Mouse (Mus musculus) MEL (cell line): ENCODE measurements around the gene Tes. TPM values are rescaled to one million over a fixed set of nuclear protein-coding genes. Genes with fewer than 3 reads are reported as not detected.

Experiments
- DNase-seq: peaks from one replicate; pipeline ENCODE4 v3.0.0; 2011; ENCODE audit warnings: low read depth, low spot score
- H3K27ac ChIP-seq: 2 replicates; pipeline ENCODE4 v1.5.1; 2012; ENCODE audit warnings: low read depth, mild to moderate bottlenecking, control low read depth, low read length, moderate library complexity; ENCODE audit not compliant: control insufficient read depth
- H3K27me3 ChIP-seq, 2 experiments: fragments of 150-350 bp in 1 of 2; sonication (generic) in 1 of 2; 2 replicates each; pipeline ENCODE4 v1.6.1; 2012; ENCODE audit warnings: low read length in 2 of 2, mild to moderate bottlenecking in 2 of 2, improper control_type of control experiment in 1 of 2, moderate library complexity in 1 of 2; ENCODE audit not compliant: insufficient read depth in 2 of 2, control insufficient read depth in 1 of 2
- H3K36me3 ChIP-seq, 2 experiments: 2 replicates each; pipeline ENCODE4 v1.6.1; 2012 to 2014; ENCODE audit warnings: low read length in 2 of 2, improper control_type of control experiment in 1 of 2, inconsistent platforms in 1 of 2, mild to moderate bottlenecking in 1 of 2; ENCODE audit not compliant: insufficient read depth in 2 of 2, control insufficient read depth in 1 of 2
- H3K4me1 ChIP-seq, 2 experiments: fragments of 150-350 bp in 1 of 2; sonication (generic) in 1 of 2; 2 replicates each; pipeline ENCODE4 v1.6.1; 2012; ENCODE audit warnings: low read length in 2 of 2, improper control_type of control experiment in 1 of 2, mild to moderate bottlenecking in 1 of 2; ENCODE audit not compliant: insufficient read depth in 2 of 2, control insufficient read depth in 1 of 2
- H3K4me3 ChIP-seq, 2 experiments: fragments of 150-350 bp in 1 of 2; sonication (generic) in 1 of 2; 2 replicates each; pipeline ENCODE4 v1.5.1; 2012; ENCODE audit warnings: low read depth in 2 of 2, low read length in 2 of 2, mild to moderate bottlenecking in 2 of 2, moderate library complexity in 2 of 2, control low read depth in 1 of 2, improper control_type of control experiment in 1 of 2; ENCODE audit not compliant: control insufficient read depth in 1 of 2, insufficient read depth in 1 of 2
- H3K79me2 ChIP-seq: 2 replicates; pipeline ENCODE4 v1.6.1; 2012; ENCODE audit warnings: mild to moderate bottlenecking, low read length, moderate library complexity; ENCODE audit not compliant: control insufficient read depth, poor library complexity, insufficient read depth
- H3K9ac ChIP-seq: 2 replicates; pipeline ENCODE4 v1.6.1; 2012; ENCODE audit warnings: low read depth, mild to moderate bottlenecking, control low read depth, low read length, moderate library complexity; ENCODE audit not compliant: control insufficient read depth, poor library complexity, severe bottlenecking
- H3K9me3 ChIP-seq: fragments of 150-350 bp; sonication (generic); replicated peaks from 2 replicates; pipeline ENCODE4 v1.6.1; 2012; ENCODE audit warnings: mild to moderate bottlenecking, low read length, improper control_type of control experiment, moderate library complexity; ENCODE audit not compliant: insufficient read depth
- EP300 ChIP-seq, 2 experiments: IDR thresholded peaks; 2 replicates each; pipeline ENCODE4 v1.6.1; 2011; ENCODE audit warnings: improper control_type of control experiment in 2 of 2, low read length in 2 of 2, low read depth in 1 of 2, mild to moderate bottlenecking in 1 of 2
- GABPA ChIP-seq: IDR thresholded peaks from 2 replicates; pipeline ENCODE4 v1.6.1; 2012; ENCODE audit warnings: low read depth, mild to moderate bottlenecking, inconsistent platforms, low read length, improper control_type of control experiment, moderate library complexity
- GATA1 ChIP-seq: IDR thresholded peaks from 2 replicates; pipeline ENCODE4 v1.6.1; 2011; ENCODE audit warnings: low read depth, low read length, improper control_type of control experiment
- MAFK ChIP-seq: IDR thresholded peaks from 2 replicates; pipeline ENCODE4 v1.6.1; 2011; ENCODE audit warnings: low read depth, mild to moderate bottlenecking, low read length, improper control_type of control experiment, borderline replicate concordance
- MAZ ChIP-seq: IDR thresholded peaks from 2 replicates; pipeline ENCODE4 v1.6.1; 2012; ENCODE audit warnings: low read depth, mild to moderate bottlenecking, inconsistent platforms, low read length, improper control_type of control experiment
- MEF2A ChIP-seq: IDR thresholded peaks from 2 replicates; pipeline ENCODE4 v1.6.1; 2014; ENCODE audit warnings: low read depth, mild to moderate bottlenecking, inconsistent platforms, low read length, improper control_type of control experiment; ENCODE audit not compliant: poor library complexity, insufficient replicate concordance, severe bottlenecking; ENCODE audit errors: extremely low read depth
- MXI1 ChIP-seq: IDR thresholded peaks from 2 replicates; pipeline ENCODE4 v1.6.1; 2011; ENCODE audit warnings: mild to moderate bottlenecking, low read depth, low read length, improper control_type of control experiment
- POLR2AphosphoS2 ChIP-seq: IDR thresholded peaks from 2 replicates; pipeline ENCODE4 v1.6.1; 2011; ENCODE audit warnings: low read length, improper control_type of control experiment
- RAD21 ChIP-seq: IDR thresholded peaks from 2 replicates; pipeline ENCODE4 v1.6.1; 2011; ENCODE audit warnings: mild to moderate bottlenecking, low read depth, low read length, improper control_type of control experiment
- RCOR1 ChIP-seq: IDR thresholded peaks from 2 replicates; pipeline ENCODE4 v1.6.1; 2012; ENCODE audit warnings: low read depth, mild to moderate bottlenecking, inconsistent platforms, low read length, improper control_type of control experiment
- SIN3A ChIP-seq: IDR thresholded peaks from 2 replicates; pipeline ENCODE4 v1.6.1; 2012; ENCODE audit warnings: low read length, improper control_type of control experiment, inconsistent platforms
- TAL1 ChIP-seq: IDR thresholded peaks from 2 replicates; pipeline ENCODE4 v1.6.1; 2012; ENCODE audit warnings: mild to moderate bottlenecking, inconsistent platforms, low read length, moderate library complexity, mixed read lengths
- TCF12 ChIP-seq: IDR thresholded peaks from 2 replicates; pipeline ENCODE4 v1.6.1; 2014; ENCODE audit warnings: low read depth, mild to moderate bottlenecking, inconsistent platforms, low read length, improper control_type of control experiment, moderate library complexity
- UBTF ChIP-seq: IDR thresholded peaks from 2 replicates; pipeline ENCODE4 v1.6.1; 2012; ENCODE audit warnings: low read depth, mild to moderate bottlenecking, inconsistent platforms, low read length, improper control_type of control experiment, moderate library complexity, borderline replicate concordance; ENCODE audit not compliant: insufficient read depth
- USF1 ChIP-seq: IDR thresholded peaks from 2 replicates; pipeline ENCODE4 v1.6.1; 2014; ENCODE audit warnings: low read depth, mild to moderate bottlenecking, inconsistent platforms, low read length, improper control_type of control experiment, moderate library complexity
- USF2 ChIP-seq, 2 experiments: IDR thresholded peaks; 2 replicates each; pipeline ENCODE4 v1.6.1; 2011 to 2012; ENCODE audit warnings: improper control_type of control experiment in 2 of 2, low read length in 2 of 2, borderline replicate concordance in 1 of 2, inconsistent platforms in 1 of 2, low read depth in 1 of 2, mild to moderate bottlenecking in 1 of 2; ENCODE audit not compliant: insufficient read depth in 1 of 2
- ZC3H11A ChIP-seq: IDR thresholded peaks from 2 replicates; pipeline ENCODE4 v1.6.1; 2012; ENCODE audit warnings: low read depth, mild to moderate bottlenecking, inconsistent platforms, low read length, improper control_type of control experiment
- ZKSCAN1 ChIP-seq: IDR thresholded peaks from 2 replicates; pipeline ENCODE4 v1.6.1; 2012; ENCODE audit warnings: low read depth, mild to moderate bottlenecking, inconsistent platforms, low read length, improper control_type of control experiment, moderate library complexity
- polyA plus RNA-seq, 2 experiments: library from polyadenylated mRNA; stranded (reverse) in 1 of 2; unstranded in 1 of 2; fragments of >175 nt in 1 of 2; fragments of >200 nt in 1 of 2; gene quantifications; 2 replicates each; pipeline versions ENCODE4 v1.2.1 to v1.2.4; 2012; ENCODE audit warnings: low replicate concordance in 2 of 2, low read depth in 1 of 2; ENCODE audit not compliant: insufficient read length in 2 of 2, insufficient read depth in 1 of 2, missing spikeins in 1 of 2
- total RNA-seq: library from RNA; depleted of rRNA; stranded (reverse); fragments of 300-350 nt; gene quantifications from 2 replicates; pipeline ENCODE4 v1.2.3, GENCODE M21; 2012

Gene Tes
- total and polyA plus RNA-seq, 3 experiments, result not detected

GRCm38 (mm10) chr6:17115046-17115790, 50.3 kb downstream of the Tes start:
- no peaks in the 10 kb centered on the region for H3K79me2 ChIP-seq
- no peaks in the 10 kb centered on the region for H3K36me3 ChIP-seq
- H3K27ac ChIP-seq, result no peak overlapping the region
- H3K9ac ChIP-seq, result no peak overlapping the region
- no peaks in the 10 kb centered on the region for H3K4me1 ChIP-seq
- no peaks in the 10 kb centered on the region for H3K27me3 ChIP-seq
- no peaks in the 10 kb centered on the region for H3K9me3 ChIP-seq
- no peak for DNase-seq
- TF ChIP-seq MAFK (no peak), MAZ (no peak), ZKSCAN1 (no peak), EP300 (IDR thresholded peaks at IDR 0.05; ENCODE audit: low read depth in 1 of 2, low read length in 2 of 2) (no peak), RAD21 (no peak), SIN3A (no peak), GABPA (no peak), USF2 (IDR thresholded peaks at IDR 0.05; ENCODE audit: borderline replicate concordance in 1 of 2, insufficient read depth in 1 of 2, low read depth in 1 of 2, low read length in 2 of 2) (no peak), POLR2AphosphoS2 (no peak), RCOR1 (no peak)
- no peak overlapping the region for H3K4me3 ChIP-seq

- no peaks in the 10 kb centered on the region for H3K9me3 ChIP-seq
- no peaks in the 10 kb centered on the region for H3K4me1 ChIP-seq
- no peak overlapping the region for H3K9ac ChIP-seq
- no peaks in the 10 kb centered on the region for H3K27me3 ChIP-seq
- no peak overlapping the region for H3K4me3 ChIP-seq
- H3K36me3 ChIP-seq, result no peaks in the 10 kb centered on the region
- H3K79me2 ChIP-seq, result no peaks in the 10 kb centered on the region
- H3K27ac ChIP-seq, result no peak overlapping the region
- DNase-seq, result no peak
- TF ChIP-seq SIN3A (no peak), USF1 (no peak), ZC3H11A (no peak), TCF12 (no peak), RAD21 (no peak), MEF2A (no peak), MXI1 (no peak), MAZ (no peak), TAL1 (no peak), UBTF (no peak), GATA1 (no peak)
- TF ChIP-seq, all 39 proteins: peak for 0
Observed at GRCm38 (mm10) chr6:17119521-17120232, 54.7 kb downstream of the Tes start.
